Comparison of ENCODE assay signal across 18 mouse cellular contexts in the genomic region with DNA sequence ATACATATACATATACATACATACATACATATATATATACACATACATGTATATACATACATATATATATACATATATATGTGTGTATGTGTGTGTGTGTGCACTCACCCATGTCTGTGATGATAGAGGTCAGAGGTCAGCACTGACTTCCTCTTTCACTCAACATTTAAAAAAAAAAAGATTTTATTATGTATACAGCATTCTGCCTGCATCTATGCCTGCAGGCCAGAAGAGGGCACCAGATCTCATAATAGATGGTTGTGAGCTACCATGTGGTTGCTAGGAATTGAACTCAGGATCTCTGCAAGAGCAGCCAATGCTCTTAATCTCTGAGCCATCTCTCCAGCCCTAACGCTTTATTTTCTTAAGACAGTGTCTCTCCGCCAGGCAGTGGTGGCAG. TPM values are rescaled to one million over a fixed set of nuclear protein-coding genes. Genes with fewer than 3 reads are reported as not detected.
A peak's percentile ranks its signal among the peaks of the same experiment; 100 is the strongest.
DNase-seq lines count a peak whose midpoint lies in the region; ATAC-seq and TF ChIP-seq lines count a peak whose summit lies in the region.
"Had no signal": no experiment of that assay in that cellular context is flagged by ENCODE, and none has a peak within 500 bp of the region (broad histone marks: within the 10 kb centered on the region; RNA-seq: fewer than 3 reads in every experiment).

No protein-coding gene starts in this region.

- no peaks in the 10 kb centered on the region for H3K4me1 ChIP-seq in intestine, postnatal 0 days (replicated peaks; ENCODE audit: control insufficient read depth, insufficient read depth, low read length)
- H3K4me1 ChIP-seq in intestine, embryonic 16.5 days (ENCODE audit: control insufficient read depth, insufficient read depth, low read length): no peaks in the 10 kb centered on the region; the same call in 1 of the 2 replicates
- peaks cover 6% of the 10 kb centered on the region for H3K4me1 ChIP-seq in G1E (ENCODE audit: insufficient read depth, low read depth, low read length)
- H3K4me1 ChIP-seq: midbrain, embryonic 12.5 days; neural tube, embryonic 12.5 days had no signal

- no peak for ATAC-seq in intestine, postnatal 0 days
- no peak for ATAC-seq in intestine, embryonic 16.5 days
- peak; percentile 60 for ATAC-seq in G1E (ENCODE audit: extremely low read depth, insufficient number of reproducible peaks, low FRiP score, poor library complexity, severe bottlenecking)
- peak; percentile 81 for ATAC-seq in megakaryocyte progenitor cell, adult 5-6 weeks (replicated peaks; ENCODE audit: poor library complexity)

- intact Hi-C loops in heart, postnatal 14 days (cut with DNase I): no loop called here

- H3K4me2 ChIP-seq in intestine, postnatal 0 days (replicated peaks; ENCODE audit: low read depth): no peak overlapping the region
- no peak overlapping the region for H3K4me2 ChIP-seq in intestine, embryonic 16.5 days (ENCODE audit: low read depth, low read length)
- H3K4me2 ChIP-seq: midbrain, embryonic 12.5 days; neural tube, embryonic 12.5 days had no signal

- no peak overlapping the region for H3K4me3 ChIP-seq in intestine, postnatal 0 days (ENCODE audit: low read depth, low read length)
- no peak overlapping the region for H3K4me3 ChIP-seq in intestine, embryonic 16.5 days (ENCODE audit: low read length)
- no peak overlapping the region for H3K4me3 ChIP-seq in G1E (ENCODE audit: low read depth, low read length)
- H3K4me3 ChIP-seq: heart, embryonic 10.5 days; hindbrain, embryonic 10.5 days; limb, embryonic 10.5 days; midbrain, embryonic 12.5 days; neural tube, embryonic 12.5 days had no signal

- H3K36me3 ChIP-seq in intestine, postnatal 0 days (ENCODE audit: control insufficient read depth, insufficient read depth): no peaks in the 10 kb centered on the region
- H3K36me3 ChIP-seq in intestine, embryonic 16.5 days (ENCODE audit: control insufficient read depth, insufficient read depth, low read length): no peaks in the 10 kb centered on the region
- H3K36me3 ChIP-seq in G1E (replicated peaks): no peaks in the 10 kb centered on the region
- H3K36me3 ChIP-seq: heart, embryonic 10.5 days; hindbrain, embryonic 10.5 days; limb, embryonic 10.5 days; midbrain, embryonic 12.5 days; neural tube, embryonic 12.5 days had no signal

- H3K27ac ChIP-seq in intestine, postnatal 0 days (ENCODE audit: low read depth, low read length): no peak overlapping the region
- H3K27ac ChIP-seq in intestine, embryonic 16.5 days (ENCODE audit: low read length): no peak overlapping the region
- H3K27ac ChIP-seq: heart, embryonic 10.5 days; hindbrain, embryonic 10.5 days; limb, embryonic 10.5 days; midbrain, embryonic 12.5 days; neural tube, embryonic 12.5 days had no signal

- H3K9me3 ChIP-seq in intestine, postnatal 0 days (ENCODE audit: control insufficient read depth): no peaks in the 10 kb centered on the region
- H3K9me3 ChIP-seq in intestine, embryonic 16.5 days (ENCODE audit: control insufficient read depth, low read length): no peaks in the 10 kb centered on the region
- no peaks in the 10 kb centered on the region for H3K9me3 ChIP-seq in G1E (replicated peaks)
- H3K9me3 ChIP-seq: heart, embryonic 10.5 days; hindbrain, embryonic 10.5 days; limb, embryonic 10.5 days; midbrain, embryonic 12.5 days; neural tube, embryonic 12.5 days had no signal

- 89% methylated on average over 2 of the region's 2 CpGs for WGBS in intestine, postnatal 0 days
- WGBS in intestine, embryonic 16.5 days: 94% methylated on average over 2 of the region's 2 CpGs

- no peaks in the 10 kb centered on the region for H3K27me3 ChIP-seq in intestine, postnatal 0 days (replicated peaks; ENCODE audit: control insufficient read depth, insufficient read depth, low read length)
- no peaks in the 10 kb centered on the region for H3K27me3 ChIP-seq in intestine, embryonic 16.5 days (replicated peaks; ENCODE audit: control insufficient read depth, insufficient read depth, low read length)
- no peaks in the 10 kb centered on the region for H3K27me3 ChIP-seq in G1E (ENCODE audit: insufficient read depth, low read length)
- H3K27me3 ChIP-seq: midbrain, embryonic 12.5 days; neural tube, embryonic 12.5 days had no signal

- DNase-seq in 416B (ENCODE audit: low read depth) (peak; percentile 65), G1E (ENCODE audit: low spot score) (no peak)
- no peak for DNase-seq in right cerebral cortex, postnatal 10 days (ENCODE audit: low spot score in 2 of 2)
- DNase-seq in heart, postnatal 14 days: no peak
- DNase-seq in urinary bladder, postnatal 25 days (ENCODE audit: low spot score): no peak
- DNase-seq: adrenal gland, postnatal 10 days; cerebellum, postnatal 36 days; kidney, adult 9 months; layer of hippocampus, adult 9-11 months; lung, adult 2 months had no signal

- H3K9ac ChIP-seq in intestine, postnatal 0 days (ENCODE audit: low read depth, low read length): no peak overlapping the region
- H3K9ac ChIP-seq in intestine, embryonic 16.5 days (ENCODE audit: low read depth, low read length): no peak overlapping the region
- H3K9ac ChIP-seq: midbrain, embryonic 12.5 days; neural tube, embryonic 12.5 days had no signal

- peak; percentile 49 for TF ChIP-seq CTCF in intestine, postnatal 0 days (IDR thresholded peaks at IDR 0.05; ENCODE audit: low read depth)
- no peak for TF ChIP-seq CTCF in G1E (IDR thresholded peaks at IDR 0.05; ENCODE audit: low read depth, low read length)

RNA-seq across cellular contexts. Expression of a gene that starts 14.5 kb away (rescaled TPM):
- 32.6 and 33.5 TPM in 2 replicates for polyA plus RNA-seq in intestine, postnatal 0 days (2015; fragmentation: Nextera tagmentation; extraction: Ambion mirVana)
- polyA plus RNA-seq in intestine, embryonic 16.5 days (2015; fragmentation: Nextera tagmentation; extraction: Ambion mirVana): 82.3 and 95.1 TPM in 2 replicates
- total RNA-seq in G1E (2014; fragmentation: Nextera tagmentation) (81.3 and 100 TPM in 2 replicates), G1E (2017) (120 and 133 TPM in 2 replicates)
- 7.2 and 12.5 TPM in 2 replicates for polyA plus RNA-seq in G1E (2012)
- total RNA-seq in megakaryocyte progenitor cell, adult 5-6 weeks (2015): 52.4 and 69.7 TPM in 2 replicates
- 95.0 and 96.0 TPM in 2 replicates for total RNA-seq in megakaryocyte progenitor cell, adult 5-6 weeks (2017)
- total RNA-seq in heart, postnatal 14 days (2021): 10 to 100 TPM; 39.3 to 43.3 TPM

RNA-seq across cellular contexts. Expression of a gene that starts 15.4 kb away (rescaled TPM):
- polyA plus RNA-seq in intestine, postnatal 0 days (2015; fragmentation: Nextera tagmentation; extraction: Ambion mirVana): 2.2 and 3.2 TPM in 2 replicates
- polyA plus RNA-seq in intestine, embryonic 16.5 days (2015; fragmentation: Nextera tagmentation; extraction: Ambion mirVana): 2.8 and 3.5 TPM in 2 replicates
- 0.83 and 1.5 TPM in 2 replicates for total RNA-seq in G1E (2014; fragmentation: Nextera tagmentation)
- 0.98 and 0.99 TPM in 2 replicates for total RNA-seq in G1E (2017)
- polyA plus RNA-seq in G1E (2012): 0.16 and 0.19 TPM in 2 replicates
- 0.05 TPM in 1 of 2 replicates, not detected in the other for total RNA-seq in megakaryocyte progenitor cell, adult 5-6 weeks (2015)
- 0.10 TPM in 1 of 2 replicates, not detected in the other for total RNA-seq in megakaryocyte progenitor cell, adult 5-6 weeks (2017)
- total RNA-seq in heart, postnatal 14 days (2021): 10 to 100 TPM; 15.4 to 18.5 TPM

Comparison
In these comparisons a context has a peak if more than half of its experiments do, and no peak if none do; other contexts are left out.
1. ATAC-seq: peak in G1E (single experiment) and megakaryocyte progenitor cell, adult 5-6 weeks (single experiment); none in intestine, postnatal 0 days (single experiment) and intestine, embryonic 16.5 days (single experiment).
2. RNA of a gene that starts 15.4 kb away (total RNA-seq): 15.4 to 18.5 TPM in heart, postnatal 14 days; 0.83 to 1.5 TPM in G1E and 0.05 to 0.10 TPM in megakaryocyte progenitor cell, adult 5-6 weeks; every median in the first group is over 4 times any median in the second.